In the genomic region with DNA sequence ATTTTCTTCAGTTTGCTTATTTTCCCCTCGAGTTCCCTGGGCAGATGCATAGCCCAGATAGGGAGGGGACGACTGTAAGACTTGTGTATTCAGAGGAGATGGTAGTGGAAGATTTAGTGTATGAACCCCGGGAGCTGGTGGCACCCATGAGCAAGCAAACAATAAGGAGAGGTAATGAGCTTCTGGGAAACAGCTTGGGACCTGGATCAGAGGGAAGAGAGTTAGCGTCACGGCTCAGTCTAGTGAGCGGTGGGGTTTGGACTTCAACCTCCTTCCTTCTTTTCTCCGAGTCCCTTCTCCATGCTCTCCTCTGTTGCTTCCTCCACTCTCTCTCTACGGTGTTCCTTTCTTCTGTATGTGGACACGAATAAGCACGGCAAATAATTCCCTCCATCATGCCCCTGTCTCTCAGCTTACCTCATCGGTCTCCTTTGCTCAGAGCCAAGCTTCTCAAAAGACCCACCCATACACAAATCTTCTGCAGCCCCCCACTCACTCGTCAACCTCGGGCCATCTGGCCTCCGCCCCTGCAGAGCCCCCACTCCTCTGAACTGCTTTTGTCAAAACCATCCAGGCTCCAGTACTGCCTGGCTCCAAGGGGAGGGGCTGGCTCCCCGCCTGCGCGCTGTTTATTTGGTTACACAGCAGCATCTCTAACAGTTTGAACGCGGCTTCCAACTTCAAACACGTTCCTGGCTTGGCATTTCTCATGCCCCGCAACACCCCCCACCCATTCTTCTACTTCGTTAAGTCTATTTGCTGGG, we compare ENCODE assay signal across 10 mouse cellular contexts. TPM values are rescaled to one million over a fixed set of nuclear protein-coding genes. Genes with fewer than 3 reads are reported as not detected.
DNase-seq lines count a peak whose midpoint lies in the region; ATAC-seq and TF ChIP-seq lines count a peak whose summit lies in the region.
"Had no signal": no experiment of that assay in that cellular context is flagged by ENCODE, and none has a peak within 500 bp of the region (broad histone marks: within the 10 kb centered on the region; RNA-seq: fewer than 3 reads in every experiment).

No protein-coding gene starts in this region.

- peak; percentile 45; the same call in 1 of the 2 replicates for ATAC-seq in lung, embryonic 15.5 days (ENCODE audit: borderline replicate concordance, extremely low read depth, low FRiP score, low TSS enrichment)
- ATAC-seq in hindbrain, postnatal 0 days: peak; percentile 87
- ATAC-seq in midbrain, embryonic 16.5 days: peak; percentile 81

- DNase-seq in cerebellum, postnatal 25 days: peak; percentile 50 to 55
- no peak for DNase-seq in cerebellum, adult 8-10 months
- no peak for DNase-seq in lung, adult 2 months
- DNase-seq in hindbrain, postnatal 0 days (ENCODE audit: low spot score): peak; percentile 72
- DNase-seq in spleen, postnatal 36 days (ENCODE audit: low spot score in 2 of 2): no peak
- no peak for DNase-seq in thymus, postnatal 25 days
- DNase-seq: liver, embryonic 13.5 days had no signal

- no peaks in the 10 kb centered on the region for H3K36me3 ChIP-seq in lung, embryonic 15.5 days
- H3K36me3 ChIP-seq in hindbrain, postnatal 0 days (ENCODE audit: insufficient read depth, low read length): no peaks in the 10 kb centered on the region
- no peaks in the 10 kb centered on the region for H3K36me3 ChIP-seq in midbrain, embryonic 16.5 days (ENCODE audit: control insufficient read depth, insufficient read depth, low read length)
- H3K36me3 ChIP-seq: liver, embryonic 13.5 days had no signal

- H3K9me3 ChIP-seq in lung, embryonic 15.5 days: no peaks in the 10 kb centered on the region
- H3K9me3 ChIP-seq in hindbrain, postnatal 0 days (ENCODE audit: low read length): no peaks in the 10 kb centered on the region
- H3K9me3 ChIP-seq in midbrain, embryonic 16.5 days (replicated peaks; ENCODE audit: control insufficient read depth, low read length, poor library complexity, severe bottlenecking): no peaks in the 10 kb centered on the region
- H3K9me3 ChIP-seq: liver, embryonic 13.5 days had no signal

- no peak overlapping the region for H3K9ac ChIP-seq in lung, embryonic 15.5 days
- peak overlapping the region; percentile 49 for H3K9ac ChIP-seq in hindbrain, postnatal 0 days (replicated peaks; ENCODE audit: low read length)
- peak overlapping the region; percentile 56 for H3K9ac ChIP-seq in midbrain, embryonic 16.5 days (ENCODE audit: low read depth, low read length)
- H3K9ac ChIP-seq: liver, embryonic 13.5 days had no signal

- H3K4me3 ChIP-seq in lung, embryonic 15.5 days: peak overlapping the region; percentile 12
- H3K4me3 ChIP-seq in lung, adult 2 months (replicated peaks; ENCODE audit: extremely low read depth, low read depth, low read length): no peak overlapping the region
- H3K4me3 ChIP-seq in hindbrain, postnatal 0 days (ENCODE audit: low read length): peak overlapping the region; percentile 41
- H3K4me3 ChIP-seq in midbrain, embryonic 16.5 days (ENCODE audit: low read depth, low read length): peak overlapping the region; percentile 35
- H3K4me3 ChIP-seq: liver, embryonic 13.5 days had no signal

- H3K27me3 ChIP-seq in lung, embryonic 15.5 days: peaks cover 13% of the 10 kb centered on the region; the same call in 1 of the 2 replicates
- H3K27me3 ChIP-seq in hindbrain, postnatal 0 days (ENCODE audit: insufficient read depth, low read length): no peaks in the 10 kb centered on the region
- H3K27me3 ChIP-seq in midbrain, embryonic 16.5 days (ENCODE audit: control insufficient read depth, insufficient read depth, low read depth, low read length): no peaks in the 10 kb centered on the region

- WGBS in lung, embryonic 15.5 days: 10% methylated on average over 22 of the region's 22 CpGs
- 18% methylated on average over 22 of the region's 22 CpGs for WGBS in lung, adult 2 months
- 5% methylated on average over 22 of the region's 22 CpGs for WGBS in hindbrain, postnatal 0 days
- WGBS in midbrain, embryonic 16.5 days: 13% methylated on average over 22 of the region's 22 CpGs

- TF ChIP-seq POLR2A in lung, adult 2 months (IDR thresholded peaks at IDR 0.05; ENCODE audit: borderline replicate concordance, extremely low read depth, low read depth, low read length): no peak

- H3K4me2 ChIP-seq in lung, embryonic 15.5 days: peak overlapping the region; percentile 48
- H3K4me2 ChIP-seq in hindbrain, postnatal 0 days (ENCODE audit: low read depth, low read length): peak overlapping the region; percentile 84
- peak overlapping the region; percentile 88 for H3K4me2 ChIP-seq in midbrain, embryonic 16.5 days (ENCODE audit: low read length)
- H3K4me2 ChIP-seq: liver, embryonic 13.5 days had no signal

- no peak overlapping the region for H3K27ac ChIP-seq in lung, embryonic 15.5 days
- no peak overlapping the region for H3K27ac ChIP-seq in hindbrain, postnatal 0 days
- peak overlapping the region; percentile 42; the same call in 1 of the 2 replicates for H3K27ac ChIP-seq in midbrain, embryonic 16.5 days (ENCODE audit: low read length)
- H3K27ac ChIP-seq: liver, embryonic 13.5 days had no signal

- no peaks in the 10 kb centered on the region for H3K4me1 ChIP-seq in lung, embryonic 15.5 days
- H3K4me1 ChIP-seq in lung, adult 2 months (ENCODE audit: control insufficient read depth, insufficient read depth, low read length): no peaks in the 10 kb centered on the region
- peaks cover 12% of the 10 kb centered on the region; the same call in 1 of the 2 replicates for H3K4me1 ChIP-seq in hindbrain, postnatal 0 days (ENCODE audit: insufficient read depth, low read length)
- H3K4me1 ChIP-seq in midbrain, embryonic 16.5 days (ENCODE audit: control insufficient read depth, insufficient read depth, low read length): peaks cover 13% of the 10 kb centered on the region
- H3K4me1 ChIP-seq: liver, embryonic 13.5 days had no signal

- TF ChIP-seq CTCF in lung, adult 2 months (IDR thresholded peaks at IDR 0.05; ENCODE audit: insufficient read depth, low read length): no peak
- TF ChIP-seq CTCF in hindbrain, postnatal 0 days (IDR thresholded peaks at IDR 0.05; ENCODE audit: low read depth): no peak

RNA-seq across cellular contexts. Expression of a gene that starts 14.4 kb away (rescaled TPM):
- not detected in 2 replicates for polyA plus RNA-seq in lung, embryonic 15.5 days (2015; fragmentation: Nextera tagmentation; extraction: Ambion mirVana)
- not detected in 2 replicates for polyA plus RNA-seq in lung, adult 2 months (2012; rRNA removed)
- total RNA-seq in hindbrain, postnatal 0 days (2014; rRNA removed): 0.18 TPM in 1 of 2 replicates, not detected in the other
- not detected in 2 replicates for polyA plus RNA-seq in hindbrain, postnatal 0 days (2015; fragmentation: Nextera tagmentation; extraction: Ambion mirVana)
- polyA plus RNA-seq in midbrain, embryonic 16.5 days (2015; fragmentation: Nextera tagmentation; extraction: Ambion mirVana): 0.09 and 0.12 TPM in 2 replicates
- polyA plus RNA-seq: C2C12; liver, embryonic 13.5 days had no signal

RNA-seq across cellular contexts. Expression of a gene that starts 16.0 kb away (rescaled TPM):
- polyA plus RNA-seq in lung, embryonic 15.5 days (2015; fragmentation: Nextera tagmentation; extraction: Ambion mirVana): 11.8 and 12.3 TPM in 2 replicates
- polyA plus RNA-seq in lung, adult 2 months (2012; rRNA removed): 29.6 and 48.0 TPM in 2 replicates
- total RNA-seq in hindbrain, postnatal 0 days (2014; rRNA removed): 2.4 and 3.8 TPM in 2 replicates
- 8.8 and 9.0 TPM in 2 replicates for polyA plus RNA-seq in hindbrain, postnatal 0 days (2015; fragmentation: Nextera tagmentation; extraction: Ambion mirVana)
- 7.1 and 8.0 TPM in 2 replicates for polyA plus RNA-seq in midbrain, embryonic 16.5 days (2015; fragmentation: Nextera tagmentation; extraction: Ambion mirVana)

RNA-seq across cellular contexts. Expression of a gene that starts 26.4 kb away (rescaled TPM):
- polyA plus RNA-seq in lung, embryonic 15.5 days (2015; fragmentation: Nextera tagmentation; extraction: Ambion mirVana): 0.09 TPM in 1 of 2 replicates, not detected in the other
- 2.0 and 2.9 TPM in 2 replicates for polyA plus RNA-seq in lung, adult 2 months (2012; rRNA removed)
- 0.11 TPM in 1 of 2 replicates, not detected in the other for total RNA-seq in hindbrain, postnatal 0 days (2014; rRNA removed)
- polyA plus RNA-seq in hindbrain, postnatal 0 days (2015; fragmentation: Nextera tagmentation; extraction: Ambion mirVana): 0.14 TPM in 1 of 2 replicates, not detected in the other
- not detected in 2 replicates for polyA plus RNA-seq in midbrain, embryonic 16.5 days (2015; fragmentation: Nextera tagmentation; extraction: Ambion mirVana)
- polyA plus RNA-seq: C2C12 had no signal

Comparison
In these comparisons a context has a peak if more than half of its experiments do, and no peak if none do; other contexts are left out.
1. DNase-seq: peak in cerebellum, postnatal 25 days (2 of 2) and hindbrain, postnatal 0 days (single experiment); none in cerebellum, adult 8-10 months (single experiment), lung, adult 2 months (single experiment), spleen, postnatal 36 days (0 of 2) and thymus, postnatal 25 days (single experiment).
2. Peak in every context shown above with its lines, with median percentiles within 50 percentile points of each other: ATAC-seq and H3K4me2 ChIP-seq.